Comparison of ENCODE assay signal across 18 mouse cellular contexts in genomic region chr8:72415252-72415651, GRCm38 (mm10). TPM values are rescaled to one million over a fixed set of nuclear protein-coding genes. Genes with fewer than 3 reads are reported as not detected.
A peak's percentile ranks its signal among the peaks of the same experiment; 100 is the strongest.
DNase-seq lines count a peak whose midpoint lies in the region; ATAC-seq and TF ChIP-seq lines count a peak whose summit lies in the region.
"Had no signal": no experiment of that assay in that cellular context is flagged by ENCODE, and none has a peak within 500 bp of the region (broad histone marks: within the 10 kb centered on the region; RNA-seq: fewer than 3 reads in every experiment).

No protein-coding gene starts in this region.

- H3K4me3 ChIP-seq in heart, embryonic 13.5 days = no peak overlapping the region
- H3K4me3 ChIP-seq in bone marrow, adult 2 months (replicated peaks; ENCODE audit: control insufficient read depth, low read depth, low read length) = no peak overlapping the region
- no peak overlapping the region for H3K4me3 ChIP-seq in embryonic facial prominence, embryonic 15.5 days (replicated peaks)
- no peak overlapping the region for H3K4me3 ChIP-seq in liver, embryonic 14.5 days (ENCODE audit: insufficient read depth in 1 of 2, low read depth in 2 of 2, low read length in 2 of 2)
- no peak overlapping the region for H3K4me3 ChIP-seq in forebrain, embryonic 14.5 days (ENCODE audit: low read depth, low read length)
- H3K4me3 ChIP-seq: forebrain, embryonic 10.5 days; limb, embryonic 13.5 days; midbrain, embryonic 13.5 days; stomach, embryonic 15.5 days had no signal

- H3K9me3 ChIP-seq in heart, embryonic 13.5 days = no peaks in the 10 kb centered on the region
- no peaks in the 10 kb centered on the region for H3K9me3 ChIP-seq in embryonic facial prominence, embryonic 15.5 days (replicated peaks)
- no peaks in the 10 kb centered on the region for H3K9me3 ChIP-seq in liver, embryonic 14.5 days (ENCODE audit: control insufficient read depth, low read length)
- H3K9me3 ChIP-seq in forebrain, embryonic 14.5 days (replicated peaks; ENCODE audit: control insufficient read depth, low read length) = no peaks in the 10 kb centered on the region
- H3K9me3 ChIP-seq: forebrain, embryonic 10.5 days; limb, embryonic 13.5 days; midbrain, embryonic 13.5 days; stomach, embryonic 15.5 days had no signal

- H3K27me3 ChIP-seq in heart, embryonic 13.5 days (replicated peaks) = no peaks in the 10 kb centered on the region
- H3K27me3 ChIP-seq in embryonic facial prominence, embryonic 15.5 days = no peaks in the 10 kb centered on the region
- no peaks in the 10 kb centered on the region for H3K27me3 ChIP-seq in liver, embryonic 14.5 days (ENCODE audit: control insufficient read depth, insufficient read depth, low read length)
- H3K27me3 ChIP-seq in forebrain, embryonic 14.5 days (replicated peaks; ENCODE audit: control insufficient read depth, insufficient read depth, low read length) = no peaks in the 10 kb centered on the region
- H3K27me3 ChIP-seq: limb, embryonic 13.5 days; midbrain, embryonic 13.5 days; stomach, embryonic 15.5 days had no signal

- no peak for ATAC-seq in heart, embryonic 13.5 days (ENCODE audit: extremely low read depth, insufficient number of reproducible peaks, low FRiP score, low TSS enrichment)
- no peak for ATAC-seq in embryonic facial prominence, embryonic 15.5 days (ENCODE audit: insufficient number of reproducible peaks, low FRiP score, low TSS enrichment, low read depth)
- ATAC-seq in liver, embryonic 14.5 days (ENCODE audit: insufficient read depth) = no peak
- ATAC-seq in forebrain, embryonic 14.5 days = no peak
- ATAC-seq: hindbrain, embryonic 16.5 days; midbrain, embryonic 13.5 days had no signal

- 0 out of 2 replicates have a peak, but pooled peaks have one; percentile 4 for TF ChIP-seq CTCF in bone marrow, adult 2 months (IDR thresholded peaks at IDR 0.05; ENCODE audit: control insufficient read depth, insufficient read depth, low read length)
- TF ChIP-seq CTCF in liver, embryonic 14.5 days (IDR thresholded peaks at IDR 0.05; ENCODE audit: low read depth) = no peak

- H3K36me3 ChIP-seq in heart, embryonic 13.5 days = peaks cover 21% of the 10 kb centered on the region
- no peaks in the 10 kb centered on the region for H3K36me3 ChIP-seq in embryonic facial prominence, embryonic 15.5 days
- no peaks in the 10 kb centered on the region for H3K36me3 ChIP-seq in liver, embryonic 14.5 days (replicated peaks; ENCODE audit: control insufficient read depth, insufficient read depth, low read depth)
- peaks cover 27% of the 10 kb centered on the region for H3K36me3 ChIP-seq in forebrain, embryonic 14.5 days (ENCODE audit: control insufficient read depth, insufficient read depth, low read length)

- no peak for DNase-seq in heart, adult 8-10 months (ENCODE audit: low spot score)
- peak in 1 of 3 experiments; percentile 53 for DNase-seq in liver, embryonic 14.5 days (ENCODE audit: low read depth in 3 of 3, low spot score in 3 of 3)
- DNase-seq in forebrain, embryonic 14.5 days (ENCODE audit: low spot score) = no peak
- no peak for DNase-seq in right cerebral cortex, postnatal 36 days (ENCODE audit: low spot score in 2 of 2)
- DNase-seq: gastrocnemius, postnatal 36 days; heart, postnatal 14 days; kidney, adult 2 months; kidney, postnatal 36 days; layer of hippocampus, adult 9-11 months; thymus, postnatal 25 days had no signal

- peak overlapping the region; percentile 65 for H3K9ac ChIP-seq in heart, embryonic 13.5 days
- peak overlapping the region; percentile 15; the same call in 1 of the 2 replicates for H3K9ac ChIP-seq in embryonic facial prominence, embryonic 15.5 days
- peak overlapping the region; percentile 49 for H3K9ac ChIP-seq in liver, embryonic 14.5 days (replicated peaks)
- H3K9ac ChIP-seq in forebrain, embryonic 14.5 days (ENCODE audit: low read length) = no peak overlapping the region
- H3K9ac ChIP-seq: limb, embryonic 13.5 days; midbrain, embryonic 13.5 days; stomach, embryonic 15.5 days had no signal

- peaks cover 99% of the 10 kb centered on the region for H3K4me1 ChIP-seq in heart, embryonic 13.5 days
- peaks cover 5% of the 10 kb centered on the region for H3K4me1 ChIP-seq in bone marrow, adult 2 months (ENCODE audit: control insufficient read depth, insufficient read depth, low read length)
- peaks cover 58% of the 10 kb centered on the region for H3K4me1 ChIP-seq in embryonic facial prominence, embryonic 15.5 days
- H3K4me1 ChIP-seq in liver, embryonic 14.5 days (replicated peaks; ENCODE audit: control insufficient read depth in 2 of 2, insufficient read depth in 2 of 2, low read length in 1 of 2) = peaks cover 64 to 87% of the 10 kb centered on the region in 2 experiments
- peaks cover 16% of the 10 kb centered on the region for H3K4me1 ChIP-seq in forebrain, embryonic 14.5 days (ENCODE audit: control insufficient read depth, insufficient read depth, low read length)

- TF ChIP-seq EP300 in liver, embryonic 14.5 days (IDR thresholded peaks at IDR 0.05; ENCODE audit: low read depth) = no peak

- no peak for TF ChIP-seq POLR2A in bone marrow, adult 2 months (IDR thresholded peaks at IDR 0.05; ENCODE audit: borderline replicate concordance, control insufficient read depth, low read depth, low read length)

- H3K4me2 ChIP-seq in heart, embryonic 13.5 days = peak overlapping the region; percentile 24; the same call in 1 of the 2 replicates
- H3K4me2 ChIP-seq in embryonic facial prominence, embryonic 15.5 days (replicated peaks) = no peak overlapping the region
- peak overlapping the region; percentile 64 for H3K4me2 ChIP-seq in liver, embryonic 14.5 days (ENCODE audit: low read depth)
- H3K4me2 ChIP-seq in forebrain, embryonic 14.5 days (ENCODE audit: low read length) = no peak overlapping the region
- H3K4me2 ChIP-seq: limb, embryonic 13.5 days; midbrain, embryonic 13.5 days; stomach, embryonic 15.5 days had no signal

- H3K27ac ChIP-seq in heart, embryonic 13.5 days (replicated peaks) = no peak overlapping the region; the same call in 1 of the 2 replicates
- H3K27ac ChIP-seq in bone marrow, adult 2 months (ENCODE audit: control insufficient read depth, insufficient read depth, low read depth, low read length, poor library complexity) = peak overlapping the region; percentile 50
- H3K27ac ChIP-seq in embryonic facial prominence, embryonic 15.5 days (replicated peaks) = 0 out of 2 replicates have a peak overlapping the region, but pooled peaks have one; percentile 44
- peak overlapping the region; percentile 84 for H3K27ac ChIP-seq in liver, embryonic 14.5 days
- H3K27ac ChIP-seq in forebrain, embryonic 14.5 days (ENCODE audit: low read depth, low read length) = no peak overlapping the region
- H3K27ac ChIP-seq: forebrain, embryonic 10.5 days; limb, embryonic 13.5 days; midbrain, embryonic 13.5 days; stomach, embryonic 15.5 days had no signal

- 48% methylated on average over 2 of the region's 2 CpGs for WGBS in heart, embryonic 13.5 days
- WGBS in bone marrow, adult 2 months = 55% methylated on average over 2 of the region's 2 CpGs
- WGBS in embryonic facial prominence, embryonic 15.5 days = 66% methylated on average over 2 of the region's 2 CpGs
- WGBS in liver, embryonic 14.5 days (ENCODE audit: insufficient replicate concordance) = 33% methylated on average over 2 of the region's 2 CpGs
- WGBS in forebrain, embryonic 14.5 days = 75% methylated on average over 2 of the region's 2 CpGs

RNA-seq across cellular contexts. Expression of gene Eps15l1, which starts 6.0 kb away (rescaled TPM):
- 37.4 and 38.2 TPM in 2 replicates for polyA plus RNA-seq in heart, embryonic 13.5 days (2015; fragmentation: Nextera tagmentation; extraction: Ambion mirVana)
- 10 to 100 TPM; 36.8 to 46.7 (median 38.3) TPM for total RNA-seq in heart, adult 8-10 months (2022)
- 29.1 and 46.4 TPM in 2 replicates for polyA plus RNA-seq in bone marrow, adult 2 months (2011; ENCODE audit: insufficient read depth, insufficient read length, low replicate concordance, missing spikeins)
- polyA plus RNA-seq in embryonic facial prominence, embryonic 15.5 days (2015; fragmentation: Nextera tagmentation; extraction: Ambion mirVana) = 54.2 and 56.6 TPM in 2 replicates
- 19.6 and 21.1 TPM in 2 replicates for polyA plus RNA-seq in liver, embryonic 14.5 days (2012; rRNA removed)
- polyA plus RNA-seq in liver, embryonic 14.5 days (2014; fragmentation: Nextera tagmentation; extraction: Ambion mirVana) = 16.9 and 17.7 TPM in 2 replicates
- polyA plus RNA-seq in forebrain, embryonic 14.5 days (2014; fragmentation: Nextera tagmentation; extraction: Ambion mirVana) = 57.8 and 65.5 TPM in 2 replicates

RNA-seq across cellular contexts. Expression of gene Calr3, which starts 28.4 kb away (rescaled TPM):
- polyA plus RNA-seq in heart, embryonic 13.5 days (2015; fragmentation: Nextera tagmentation; extraction: Ambion mirVana) = 1.1 and 1.2 TPM in 2 replicates
- total RNA-seq in heart, adult 8-10 months (2022) = 10 to 100 TPM; 18.1 to 29.0 (median 23.1) TPM
- polyA plus RNA-seq in bone marrow, adult 2 months (2011; ENCODE audit: insufficient read depth, insufficient read length, low replicate concordance, missing spikeins) = not detected in 2 replicates
- polyA plus RNA-seq in embryonic facial prominence, embryonic 15.5 days (2015; fragmentation: Nextera tagmentation; extraction: Ambion mirVana) = 1.0 and 1.2 TPM in 2 replicates
- polyA plus RNA-seq in liver, embryonic 14.5 days (2012; rRNA removed) = 0.09 and 0.21 TPM in 2 replicates
- polyA plus RNA-seq in liver, embryonic 14.5 days (2014; fragmentation: Nextera tagmentation; extraction: Ambion mirVana) = 0.53 and 0.83 TPM in 2 replicates
- 1.0 and 1.1 TPM in 2 replicates for polyA plus RNA-seq in forebrain, embryonic 14.5 days (2014; fragmentation: Nextera tagmentation; extraction: Ambion mirVana)

RNA-seq across cellular contexts. Expression of gene 1700030K09Rik, which starts 28.4 kb away (rescaled TPM):
- 8.8 and 9.4 TPM in 2 replicates for polyA plus RNA-seq in heart, embryonic 13.5 days (2015; fragmentation: Nextera tagmentation; extraction: Ambion mirVana)
- total RNA-seq in heart, adult 8-10 months (2022) = 1 to 10 TPM; 4.8 to 5.2 (median 4.8) TPM
- polyA plus RNA-seq in bone marrow, adult 2 months (2011; ENCODE audit: insufficient read depth, insufficient read length, low replicate concordance, missing spikeins) = 1.6 and 4.1 TPM in 2 replicates
- 15.7 and 17.0 TPM in 2 replicates for polyA plus RNA-seq in embryonic facial prominence, embryonic 15.5 days (2015; fragmentation: Nextera tagmentation; extraction: Ambion mirVana)
- polyA plus RNA-seq in liver, embryonic 14.5 days (2012; rRNA removed) = 1.8 and 3.2 TPM in 2 replicates
- 2.2 and 2.4 TPM in 2 replicates for polyA plus RNA-seq in liver, embryonic 14.5 days (2014; fragmentation: Nextera tagmentation; extraction: Ambion mirVana)
- 14.8 and 17.1 TPM in 2 replicates for polyA plus RNA-seq in forebrain, embryonic 14.5 days (2014; fragmentation: Nextera tagmentation; extraction: Ambion mirVana)

RNA-seq across cellular contexts. Expression of gene Cherp, which starts 59.8 kb away (rescaled TPM):
- 40.1 and 45.6 TPM in 2 replicates for polyA plus RNA-seq in heart, embryonic 13.5 days (2015; fragmentation: Nextera tagmentation; extraction: Ambion mirVana)
- total RNA-seq in heart, adult 8-10 months (2022) = 10 to 100 TPM; 34.7 to 43.9 (median 37.2) TPM
- polyA plus RNA-seq in bone marrow, adult 2 months (2011; ENCODE audit: insufficient read depth, insufficient read length, low replicate concordance, missing spikeins) = 36.2 and 57.2 TPM in 2 replicates
- 56.3 and 68.6 TPM in 2 replicates for polyA plus RNA-seq in embryonic facial prominence, embryonic 15.5 days (2015; fragmentation: Nextera tagmentation; extraction: Ambion mirVana)
- polyA plus RNA-seq in liver, embryonic 14.5 days (2012; rRNA removed) = 25.4 and 28.8 TPM in 2 replicates
- 19.9 and 22.6 TPM in 2 replicates for polyA plus RNA-seq in liver, embryonic 14.5 days (2014; fragmentation: Nextera tagmentation; extraction: Ambion mirVana)
- 33.2 and 42.6 TPM in 2 replicates for polyA plus RNA-seq in forebrain, embryonic 14.5 days (2014; fragmentation: Nextera tagmentation; extraction: Ambion mirVana)

Comparison
In these comparisons a context has a peak if more than half of its experiments do, and no peak if none do; other contexts are left out.
1. H3K27ac ChIP-seq: peak in bone marrow, adult 2 months (single experiment), embryonic facial prominence, embryonic 15.5 days (single experiment) and liver, embryonic 14.5 days (single experiment); none in heart, embryonic 13.5 days (single experiment) and forebrain, embryonic 14.5 days (single experiment).
2. H3K4me2 ChIP-seq: peak in heart, embryonic 13.5 days (single experiment) and liver, embryonic 14.5 days (single experiment); none in embryonic facial prominence, embryonic 15.5 days (single experiment) and forebrain, embryonic 14.5 days (single experiment).